Mouse (Mus musculus) liver, postnatal 0 days (tissue): ENCODE data around the gene Proz. TPM values are rescaled to one million over a fixed set of nuclear protein-coding genes. Genes with fewer than 3 reads are reported as not detected.
"Not testable (repeated sequence)": the region's sequence is repeated elsewhere in the genome, so short reads cannot be mapped to it uniquely, and the experiment has no call there.

Experiments
- ATAC-seq: fragments of 200-750 bp; cut with Nextera tagmentation; 2 replicates; pipeline ENCODE4 v1.8.0; 2017; ENCODE audit warnings: mild to moderate bottlenecking, moderate library complexity
- DNase-seq: peaks from one replicate; pipeline ENCODE4 v3.0.0-alpha.2; 2016
- H3K27ac ChIP-seq: fragments of 300-500 bp; sonication (generic); 2 replicates; pipeline ENCODE4 v1.5.1; 2014; ENCODE audit warnings: antibody characterized with exemption, moderate library complexity, mild to moderate bottlenecking, low read depth
- H3K27me3 ChIP-seq: fragments of 300-500 bp; sonication (generic); 2 replicates; pipeline ENCODE4 v1.6.1; 2014; ENCODE audit warnings: low read length, control low read depth, mixed read lengths; ENCODE audit not compliant: insufficient read depth
- H3K36me3 ChIP-seq: fragments of 300-500 bp; sonication (generic); replicated peaks from 2 replicates; pipeline ENCODE4 v1.6.1; 2014; ENCODE audit warnings: mild to moderate bottlenecking, control low read depth, low read length, moderate library complexity, mixed read lengths; ENCODE audit not compliant: insufficient read depth
- H3K4me1 ChIP-seq: fragments of 300-500 bp; sonication (generic); 2 replicates; pipeline ENCODE4 v1.6.1; 2014; ENCODE audit warnings: antibody characterized with exemption, mild to moderate bottlenecking, control low read depth; ENCODE audit not compliant: insufficient read depth
- H3K4me2 ChIP-seq: fragments of 300-500 bp; sonication (generic); 2 replicates; pipeline ENCODE4 v1.6.1; 2014; ENCODE audit warnings: low read depth, mild to moderate bottlenecking, low read length, moderate library complexity, mixed read lengths
- H3K4me3 ChIP-seq: fragments of 300-500 bp; sonication (generic); 2 replicates; pipeline ENCODE4 v1.5.1; 2014; ENCODE audit warnings: low read depth, low read length
- H3K9ac ChIP-seq: fragments of 300-500 bp; sonication (generic); replicated peaks from 2 replicates; pipeline ENCODE4 v1.6.1; 2014; ENCODE audit warnings: mild to moderate bottlenecking, moderate library complexity
- H3K9me3 ChIP-seq: fragments of 300-500 bp; sonication (generic); 2 replicates; pipeline ENCODE4 v1.6.1; 2016; ENCODE audit warnings: mild to moderate bottlenecking, control low read depth, low read length, mixed read lengths
- CTCF ChIP-seq: sonication (generic); IDR thresholded peaks from 2 replicates; pipeline ENCODE4 v1.5.1; 2016; ENCODE audit warnings: antibody characterized with exemption, low read depth
- EP300 ChIP-seq: IDR thresholded peaks from 2 replicates; pipeline ENCODE4 v1.6.1; 2016; ENCODE audit warnings: antibody characterized with exemption, low read depth, mild to moderate bottlenecking
- WGBS: fragments of 180-500 bp; shearing (Covaris S2); extraction: QIAGEN DNeasy Blood & Tissue Kit; methylation state at CpG from one replicate; pipeline ENCODE4 v1.1.7; 2014; ENCODE audit not compliant: insufficient replicate concordance; 5-methylcytosine and 5-hydroxymethylcytosine counted together
- polyA plus RNA-seq: library from polyadenylated mRNA; unstranded; fragments of >200 nt; fragmentation: Nextera tagmentation; extraction: Ambion mirVana; gene quantifications from 2 replicates; pipeline ENCODE4 v1.2.1, GENCODE M21; 2015

Gene Proz
- polyA plus RNA-seq, 1 experiment from 2014 or later, result 93.8 TPM

- no peak for TF ChIP-seq EP300
- no peak for TF ChIP-seq CTCF
- Histone ChIP-seq H3K4me1 (no peaks in the 10 kb centered on the region), H3K4me2 (no peak overlapping the region), H3K27me3 (no peaks in the 10 kb centered on the region), H3K36me3 (peaks cover 56% of the 10 kb centered on the region), H3K9ac (no peak overlapping the region), H3K4me3 (no peak overlapping the region), H3K9me3 (no peaks in the 10 kb centered on the region), H3K27ac (no peak overlapping the region)
- DNase-seq (no peak), ATAC-seq (no peak)
- WGBS, result 76% methylated on average over 10 of the region's 10 CpGs
These were observed 10.2 kb upstream of the Proz start for GRCm38 (mm10) chr8:13050550-13050949.

GRCm38 (mm10) chr8:13057351-13057750, 3.4 kb upstream of the Proz start:
- H3K27ac ChIP-seq, result peak overlapping the region; percentile 93
- ATAC-seq, result peak; percentile 94
- H3K9ac ChIP-seq, result no peak overlapping the region
- peaks cover 26% of the 10 kb centered on the region; the same call in 1 of the 2 replicates for H3K36me3 ChIP-seq
- H3K4me1 ChIP-seq, result peaks cover 21% of the 10 kb centered on the region
- H3K4me2 ChIP-seq, result no peak overlapping the region
- peak; percentile 70 for DNase-seq
- H3K9me3 ChIP-seq, result no peaks in the 10 kb centered on the region
- H3K4me3 ChIP-seq, result no peak overlapping the region
- WGBS, result 63% methylated on average over 4 of the region's 4 CpGs
- TF ChIP-seq EP300, result peak; percentile 86
- TF ChIP-seq CTCF, result no peak
- H3K27me3 ChIP-seq, result no peaks in the 10 kb centered on the region

GRCm38 (mm10) chr8:13063112-13063511, 2.4 kb downstream of the Proz start:
- Histone ChIP-seq H3K9ac (no peak overlapping the region), H3K27ac (no peak overlapping the region), H3K27me3 (no peaks in the 10 kb centered on the region), H3K4me3 (no peak overlapping the region), H3K36me3 (peaks cover 3% of the 10 kb centered on the region; the same call in 1 of the 2 replicates), H3K4me1 (peaks cover 14% of the 10 kb centered on the region), H3K9me3 (no peaks in the 10 kb centered on the region), H3K4me2 (peak overlapping the region; percentile 64)
- 58% methylated on average over 16 of the region's 16 CpGs for WGBS
- TF ChIP-seq EP300 (no peak), CTCF (no peak)
- ATAC-seq (no peak), DNase-seq (no peak)

DNA sequence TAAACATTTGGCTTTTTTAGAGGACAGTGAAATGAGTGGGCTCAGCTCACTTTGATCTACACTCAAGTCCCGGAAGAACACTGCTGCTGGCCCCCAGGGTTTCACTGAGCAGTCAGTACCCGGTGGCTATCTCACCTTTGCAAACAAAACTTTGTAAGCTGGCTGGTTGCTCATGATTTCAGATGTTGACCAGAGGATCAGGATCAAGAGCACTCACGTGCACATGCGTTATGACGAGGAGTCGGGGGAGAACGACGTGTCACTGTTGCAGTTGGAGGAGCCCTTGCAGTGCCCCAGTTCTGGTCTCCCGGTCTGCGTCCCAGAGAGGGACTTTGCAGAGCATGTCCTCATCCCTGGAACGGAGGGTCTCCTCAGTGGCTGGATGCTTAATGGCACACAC, 12.5 kb downstream of the Proz start:
- peak; percentile 26 for ATAC-seq
- 76% methylated on average over 11 of the region's 11 CpGs for WGBS
- H3K27ac ChIP-seq, result 0 out of 2 replicates have a peak overlapping the region, but pooled peaks have one; percentile 24
- no peak for DNase-seq
- no peak overlapping the region for H3K4me2 ChIP-seq
- no peak overlapping the region for H3K4me3 ChIP-seq
- peaks cover 33% of the 10 kb centered on the region for H3K36me3 ChIP-seq
- no peak overlapping the region for H3K9ac ChIP-seq
- peaks cover 9% of the 10 kb centered on the region; the same call in 1 of the 2 replicates for H3K4me1 ChIP-seq
- H3K27me3 ChIP-seq, result no peaks in the 10 kb centered on the region
- TF ChIP-seq EP300, result no peak
- TF ChIP-seq CTCF, result no peak
- H3K9me3 ChIP-seq, result no peaks in the 10 kb centered on the region

DNA sequence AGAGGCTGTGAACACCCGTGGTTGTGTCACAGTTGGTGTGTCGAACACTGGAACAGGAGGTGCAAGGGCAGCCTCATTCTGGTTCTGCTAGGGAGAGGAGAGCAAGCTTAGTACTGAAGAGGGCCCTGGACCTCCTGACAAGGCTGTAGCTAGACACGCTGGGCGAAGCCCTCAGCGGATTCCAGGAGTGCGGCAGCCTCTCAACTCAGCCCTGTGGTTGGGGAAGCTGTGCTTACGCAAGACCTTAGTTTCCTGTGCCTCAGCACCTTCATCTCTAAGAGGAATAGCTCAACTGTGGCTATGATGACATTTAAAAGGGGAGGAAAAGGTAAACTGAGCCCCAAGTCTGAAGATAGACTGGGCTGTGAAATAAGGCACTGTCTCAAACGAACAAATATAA, 14.3 kb downstream of the Proz start:
- Histone ChIP-seq H3K27me3 (no peaks in the 10 kb centered on the region), H3K4me2 (no peak overlapping the region), H3K36me3 (peaks cover 48% of the 10 kb centered on the region), H3K4me1 (peaks cover 9% of the 10 kb centered on the region; the same call in 1 of the 2 replicates), H3K9ac (peak overlapping the region; percentile 12; the same call in 1 of the 2 replicates), H3K4me3 (no peak overlapping the region), H3K27ac (peak overlapping the region; percentile 72), H3K9me3 (no peaks in the 10 kb centered on the region)
- WGBS, result 46% methylated on average over 8 of the region's 8 CpGs
- peak; percentile 55 for ATAC-seq
- TF ChIP-seq EP300, result no peak
- no peak for TF ChIP-seq CTCF
- peak; percentile 50 for DNase-seq

- Histone ChIP-seq H3K9ac (0 out of 2 replicates have a peak overlapping the region, but pooled peaks have one; percentile 12), H3K36me3 (peaks cover 52% of the 10 kb centered on the region)
- not testable (repeated sequence) for H3K27ac ChIP-seq, H3K4me1 ChIP-seq, H3K4me3 ChIP-seq, DNase-seq, H3K27me3 ChIP-seq, H3K9me3 ChIP-seq, H3K4me2 ChIP-seq
- WGBS, result 86% methylated on average over 1 of the region's 1 CpGs
- ATAC-seq, result peak; percentile 8
These were observed 14.9 kb downstream of the Proz start for GRCm38 (mm10) chr8:13075579-13075978.

DNA sequence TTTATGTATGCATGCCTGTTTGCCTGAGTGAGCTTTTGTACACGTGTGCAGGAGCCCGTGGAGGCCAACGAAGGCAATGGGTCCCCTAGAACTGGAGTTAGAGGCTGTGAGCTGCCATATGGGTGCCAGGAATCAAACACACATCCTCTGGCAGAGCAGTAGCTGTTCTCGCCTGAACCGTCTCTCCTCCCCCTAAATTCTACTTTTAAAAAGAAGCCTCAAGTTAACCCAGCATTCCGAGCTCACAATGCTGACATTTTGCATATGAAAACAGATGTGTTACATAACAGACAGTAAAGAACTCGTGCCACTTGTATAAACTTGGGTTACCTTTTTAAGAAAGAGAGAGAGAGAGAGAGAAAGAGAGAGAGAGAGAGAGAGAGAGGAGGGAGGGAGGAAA, 16.8 kb downstream of the Proz start:
- no peak for DNase-seq
- Histone ChIP-seq H3K4me1 (peaks cover 9% of the 10 kb centered on the region; the same call in 1 of the 2 replicates), H3K9me3 (no peaks in the 10 kb centered on the region), H3K4me3 (no peak overlapping the region), H3K27me3 (no peaks in the 10 kb centered on the region), H3K27ac (no peak overlapping the region), H3K4me2 (no peak overlapping the region), H3K36me3 (peaks cover 69% of the 10 kb centered on the region), H3K9ac (no peak overlapping the region)
- TF ChIP-seq CTCF, result no peak
- no peak for TF ChIP-seq EP300
- 75% methylated on average over 7 of the region's 7 CpGs for WGBS
- ATAC-seq, result no peak
